Mouse (Mus musculus): ENCODE data around the gene Gm2888.
"Not testable (repeated sequence)": the region's sequence is repeated elsewhere in the genome, so short reads cannot be mapped to it uniquely, and the experiment has no call there.

Gm2888 gene

DNA sequence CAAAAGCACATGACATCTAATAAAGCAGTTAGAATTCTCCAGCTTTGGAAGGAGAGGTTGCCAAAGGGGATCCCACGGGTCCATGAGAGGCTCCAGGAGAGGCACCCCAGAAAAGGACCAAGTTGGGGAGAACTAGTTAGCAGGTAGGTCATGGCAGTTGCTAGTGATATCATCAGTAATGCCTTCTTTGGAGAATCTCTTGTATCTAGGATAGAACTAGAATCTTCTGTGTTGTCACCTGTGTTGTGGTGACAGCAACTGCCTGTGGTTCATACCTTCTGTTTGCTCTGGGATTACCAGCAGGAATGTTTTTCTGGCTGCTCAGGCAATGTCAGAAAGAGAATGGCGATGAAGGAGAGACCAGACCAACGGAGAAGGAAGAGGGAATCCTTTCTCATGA is at the start of gene Gm2888:
Gm2888 (plus strand) TSS at position 301 of the 400 bp plus-strand sequence.
- in situ Hi-C loops (cut with MboI; ENCODE audit: unreplicated experiment in 2 of 2), result not testable (repeated sequence)

DNA sequence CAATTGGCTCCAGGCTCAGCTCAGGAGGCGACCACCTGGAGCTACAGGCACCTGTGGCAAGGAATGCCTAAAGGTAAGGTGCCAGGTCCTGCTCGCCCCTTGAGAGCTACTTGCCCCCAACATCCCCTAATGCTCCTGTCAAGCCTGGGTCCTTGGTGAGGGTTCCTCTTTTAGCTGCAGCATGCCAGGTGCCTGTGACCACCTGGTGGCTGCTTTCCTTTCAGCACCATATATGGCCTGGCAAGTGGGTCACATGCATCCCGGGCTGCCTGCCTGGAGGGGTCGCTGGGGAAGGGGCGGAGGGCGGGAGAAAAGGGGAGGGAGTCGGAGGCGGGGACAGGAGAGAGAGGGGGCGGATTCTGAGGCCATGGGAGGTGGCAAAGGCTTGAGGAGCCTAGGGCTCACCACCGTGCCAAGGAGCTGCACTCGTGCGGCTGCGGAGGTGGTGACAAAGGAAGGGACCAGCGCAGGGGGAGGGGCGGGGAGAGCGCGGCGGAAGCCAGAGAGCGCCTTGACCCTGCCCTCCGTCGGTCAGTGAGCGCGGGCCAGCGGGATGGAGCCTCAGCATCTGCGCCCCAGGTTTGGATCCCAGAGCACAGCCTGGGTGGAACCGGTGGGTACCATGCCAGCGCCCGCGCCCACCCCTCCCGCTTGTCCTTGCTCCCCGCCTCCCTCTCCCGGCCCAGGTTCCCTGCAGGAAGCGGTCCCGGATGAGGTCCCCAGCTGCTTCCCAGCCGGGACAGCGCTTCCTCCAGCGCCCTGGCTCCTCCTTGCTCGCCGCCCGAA is 19.1 kb downstream of the Gm2888 start, which contains the start of gene Gm2897:
Gm2897 (plus strand) TSS at position 559 of the 786 bp plus-strand sequence.
- in situ Hi-C loops (cut with MboI; ENCODE audit: unreplicated experiment in 2 of 2), result not testable (repeated sequence)

- in situ Hi-C loops (cut with MboI; ENCODE audit: unreplicated experiment in 2 of 2), result not testable (repeated sequence)
These were observed 19.7 kb downstream of the Gm2888 start for GRCm38 (mm10) chr14:3049513-3049800.

- in situ Hi-C loops (cut with MboI; ENCODE audit: unreplicated experiment in 2 of 2), result not testable (repeated sequence)
These were observed 20.3 kb downstream of the Gm2888 start for GRCm38 (mm10) chr14:3050087-3050486.

All from v-Abl transformed pro-B cells (cell line).